Mouse (Mus musculus): ENCODE results near the gene Dcx. TPM values are rescaled to one million over a fixed set of nuclear protein-coding genes. Genes with fewer than 3 reads are reported as not detected.

Gene Dcx
- 10 to 100 TPM in 1 of 2 experiments, 1 to 10 TPM in 1; 8.7 to 13.4 TPM for total RNA-seq (2021)
- long read RNA-seq, experiment 1, partial matches to known transcripts: 0 of 1 reads
- long read RNA-seq, experiment 1, other reads (novel, unspliced or antisense): 1 of 1 reads
- long read RNA-seq, experiment 2, partial matches to known transcripts: 0 of 1 reads
- long read RNA-seq, experiment 2, other reads (novel, unspliced or antisense): 1 of 1 reads

DNA sequence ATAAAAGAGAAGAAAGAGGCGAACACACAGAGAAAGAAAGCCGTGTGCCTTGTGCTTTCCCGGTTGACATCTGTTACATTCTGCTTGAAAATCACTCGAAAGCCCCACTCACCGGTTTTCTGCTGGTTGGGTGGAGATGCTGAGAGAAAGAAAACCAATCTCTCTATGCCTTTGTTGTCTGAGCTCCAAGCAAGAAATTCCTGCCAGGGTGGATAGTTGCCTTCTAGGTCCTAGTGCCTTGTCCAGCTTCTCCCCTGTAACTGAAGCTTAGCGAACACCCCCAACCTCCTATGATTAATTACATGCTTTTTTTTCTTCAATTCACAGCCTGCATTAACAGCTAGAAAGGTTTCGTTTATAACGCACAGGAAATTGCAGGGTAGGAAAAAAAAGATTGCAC, at the start of gene Dcx:
Gene Dcx (minus strand): TSS at position 354 of the 400 bp plus-strand sequence.
- no peak for DNase-seq (ENCODE audit: low spot score in 2 of 2)

DNA sequence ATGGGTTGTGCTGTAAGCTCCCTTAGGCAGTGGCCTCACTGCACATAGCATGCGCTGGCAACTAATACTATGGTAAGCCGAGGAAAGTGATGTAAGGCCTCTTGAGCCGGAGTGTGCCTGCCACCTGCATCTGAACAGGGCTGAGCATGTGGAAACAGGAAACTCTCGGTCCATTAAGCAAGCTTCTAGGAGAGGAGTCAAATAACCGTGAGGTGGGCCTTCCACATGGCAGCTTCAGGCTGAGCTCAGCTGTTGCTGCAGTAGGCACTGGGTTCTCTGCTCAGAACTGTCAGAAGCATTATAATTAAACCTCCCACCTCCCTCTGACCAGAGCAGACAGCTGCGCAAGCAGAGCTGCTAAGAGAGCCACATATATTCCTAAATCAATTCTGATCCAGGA, 33.1 kb upstream of the Dcx start:
- DNase-seq (ENCODE audit: low spot score in 2 of 2): no peak

DNA sequence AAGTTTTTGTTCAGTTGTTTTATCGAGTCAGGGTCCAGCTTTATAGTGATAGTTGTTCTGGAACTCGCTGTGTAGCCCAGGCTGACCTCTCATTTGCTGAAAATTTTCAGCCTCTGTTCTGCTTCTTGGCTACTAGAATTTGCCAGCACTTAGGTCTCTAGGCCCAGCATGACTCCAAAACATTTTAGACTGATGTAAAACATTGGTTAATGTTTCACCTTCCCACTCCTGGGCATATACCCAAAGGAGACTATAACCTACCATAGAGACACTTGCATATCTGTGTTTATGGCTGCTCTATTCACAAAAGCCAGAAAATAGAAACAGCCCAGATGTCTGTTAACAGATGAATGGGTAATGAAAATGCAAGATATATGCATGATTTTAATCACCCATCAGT, 560 bp upstream of the Dcx start:
- DNase-seq (ENCODE audit: low spot score in 2 of 2): no peak

DNA sequence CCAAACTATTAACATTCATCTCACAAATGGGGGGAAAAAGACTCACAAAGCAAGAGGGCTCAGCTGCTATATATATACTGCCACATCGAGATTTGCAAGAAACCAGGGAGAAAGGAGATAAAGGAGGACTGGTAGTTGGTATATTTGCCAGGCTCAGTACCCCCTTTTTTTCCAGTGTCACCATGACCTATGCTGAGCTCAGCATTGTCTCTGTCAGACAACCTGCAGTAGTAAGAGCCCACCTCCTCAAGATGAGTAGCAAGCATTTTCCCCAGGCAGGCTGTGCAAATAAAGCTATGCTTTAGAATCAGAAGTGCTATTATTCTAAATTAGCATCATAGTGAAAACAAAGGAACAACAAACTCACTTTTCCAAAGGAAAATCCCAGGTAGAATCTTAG, 581 bp downstream of the Dcx start:
- no peak for DNase-seq (ENCODE audit: low spot score in 2 of 2)

DNA sequence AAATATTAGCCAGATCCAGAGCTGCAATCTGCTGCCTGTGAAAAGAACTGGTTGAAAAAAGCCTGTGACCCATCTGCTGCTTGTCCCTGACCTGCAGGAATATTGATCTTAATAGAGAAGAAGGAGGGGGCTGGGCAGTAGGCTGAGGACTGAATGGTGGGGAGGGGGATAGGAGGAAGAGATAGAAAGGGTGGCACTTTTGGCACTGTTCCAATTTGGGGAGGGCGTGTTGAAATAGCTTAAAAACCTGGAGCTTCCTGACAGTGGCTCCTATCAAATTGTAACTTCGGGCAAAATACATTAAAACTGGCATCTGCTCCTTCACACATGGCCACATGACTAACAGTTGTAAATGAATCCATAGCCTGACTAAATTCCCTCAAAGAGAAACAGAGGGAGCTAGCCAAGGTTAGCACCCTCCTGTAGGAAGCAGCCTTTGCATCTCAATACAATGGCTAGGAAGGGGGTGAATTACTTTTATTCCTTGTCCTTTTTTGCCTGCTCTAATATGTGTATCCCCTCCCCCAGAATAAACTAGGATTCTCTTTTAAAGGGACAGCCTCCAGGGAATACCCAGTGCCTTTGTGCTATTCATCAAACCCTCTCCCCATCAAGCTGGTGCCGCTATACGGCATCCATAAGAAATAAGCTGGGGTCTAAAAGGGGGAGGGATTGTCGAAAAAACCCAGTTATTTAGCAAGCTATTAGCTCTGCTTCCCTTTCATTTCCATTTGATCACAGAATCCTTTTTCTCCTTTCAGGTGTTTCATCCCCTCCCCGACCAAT, 1.5 kb downstream of the Dcx start:
- DNase-seq (ENCODE audit: low spot score in 2 of 2): no peak

DNA sequence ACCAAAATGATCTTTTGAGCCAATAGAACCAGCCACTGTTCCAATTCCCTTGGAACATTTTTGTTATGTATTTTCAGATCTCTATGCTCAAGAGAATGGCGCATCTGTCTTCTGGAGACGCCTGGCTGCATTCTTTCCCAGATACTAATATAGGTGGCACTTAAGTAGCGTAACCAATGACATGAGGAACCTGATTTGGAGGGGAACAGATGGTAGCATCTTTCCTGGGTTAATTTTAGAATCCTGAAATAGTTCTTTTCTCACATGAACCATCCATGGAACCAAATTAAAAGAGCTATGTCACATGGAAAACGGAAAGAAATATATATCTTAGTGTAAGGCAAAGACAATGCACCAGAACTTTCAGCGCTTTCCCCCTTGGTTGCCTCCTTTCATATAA, 11.0 kb downstream of the Dcx start:
- no peak for DNase-seq (ENCODE audit: low spot score in 2 of 2)

DNA sequence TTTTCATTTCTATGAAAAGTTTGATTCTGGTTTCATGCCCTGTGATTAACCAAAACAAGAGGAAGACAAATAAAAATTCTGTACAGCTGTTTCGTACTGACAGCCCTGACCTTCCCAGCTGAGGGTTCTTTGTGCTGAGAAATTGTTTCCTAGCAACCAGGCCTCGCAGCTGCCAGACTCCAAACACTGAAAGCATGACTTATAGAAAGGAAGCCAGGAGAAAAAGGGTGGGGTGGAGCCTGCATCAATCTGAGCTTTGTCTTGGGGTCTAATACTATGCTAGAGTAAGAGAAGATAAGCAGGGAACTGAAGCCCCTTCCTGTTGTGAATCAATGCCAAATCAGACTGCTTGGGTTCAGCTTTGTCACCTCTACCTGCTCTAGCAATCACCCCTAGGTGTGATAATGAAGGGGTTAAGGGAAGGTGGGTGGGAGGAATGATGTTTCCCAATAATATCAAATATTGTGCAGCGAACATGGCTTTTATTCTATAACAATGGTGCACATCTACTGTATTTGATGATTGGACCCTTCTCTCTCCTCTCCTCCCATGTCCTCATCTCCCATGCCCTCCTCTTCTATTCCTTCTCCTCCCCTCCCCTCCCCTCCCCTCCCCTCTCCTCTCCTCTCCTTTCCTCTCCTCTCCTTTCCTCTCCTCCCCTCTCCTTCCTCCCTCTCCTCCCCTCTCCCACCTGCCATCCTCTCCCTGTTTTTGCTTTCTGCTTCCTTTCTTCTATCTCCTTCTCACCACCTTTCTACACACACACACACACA, 26.2 kb downstream of the Dcx start:
- no peak for DNase-seq (ENCODE audit: low spot score in 2 of 2)

DNA sequence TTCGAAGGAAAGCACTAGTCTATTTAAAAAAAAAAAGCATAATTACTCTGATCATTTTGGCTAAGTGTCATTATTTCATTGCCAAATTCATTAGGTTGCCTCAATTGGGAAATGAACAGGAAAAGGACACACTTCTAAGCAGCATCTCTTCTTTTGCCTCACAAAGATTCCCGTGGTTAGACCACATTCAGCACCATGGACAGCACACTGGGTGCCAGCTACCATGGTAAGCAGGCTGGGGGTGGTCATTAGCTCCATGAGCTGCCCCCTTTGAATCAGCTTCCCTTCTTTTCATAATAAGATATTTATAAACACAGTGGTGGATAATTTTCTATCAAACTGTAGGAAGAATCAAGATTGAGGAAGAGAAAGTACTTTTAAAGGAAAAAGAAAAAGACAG, 28.4 kb downstream of the Dcx start:
- DNase-seq (ENCODE audit: low spot score in 2 of 2): no peak

DNA sequence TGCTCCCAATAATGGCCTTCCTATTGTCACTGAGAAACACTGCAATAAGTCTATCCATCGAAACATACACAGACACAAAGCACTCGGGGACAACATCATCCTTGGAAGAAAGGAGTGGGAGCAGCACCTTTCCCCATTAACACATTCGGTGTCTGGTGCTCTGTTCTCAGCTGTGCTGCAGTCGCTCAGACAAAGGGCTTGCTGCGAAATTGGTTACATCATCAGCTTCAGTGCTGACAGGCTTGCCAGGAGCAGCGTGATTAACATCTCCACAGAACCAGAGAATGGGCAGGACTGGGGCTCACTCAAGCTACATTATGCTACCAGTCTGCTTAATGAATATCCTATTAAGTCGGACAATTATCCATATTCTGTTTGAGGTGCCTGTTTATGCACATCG, 30.8 kb downstream of the Dcx start:
- DNase-seq (ENCODE audit: low spot score in 2 of 2): no peak

DNA sequence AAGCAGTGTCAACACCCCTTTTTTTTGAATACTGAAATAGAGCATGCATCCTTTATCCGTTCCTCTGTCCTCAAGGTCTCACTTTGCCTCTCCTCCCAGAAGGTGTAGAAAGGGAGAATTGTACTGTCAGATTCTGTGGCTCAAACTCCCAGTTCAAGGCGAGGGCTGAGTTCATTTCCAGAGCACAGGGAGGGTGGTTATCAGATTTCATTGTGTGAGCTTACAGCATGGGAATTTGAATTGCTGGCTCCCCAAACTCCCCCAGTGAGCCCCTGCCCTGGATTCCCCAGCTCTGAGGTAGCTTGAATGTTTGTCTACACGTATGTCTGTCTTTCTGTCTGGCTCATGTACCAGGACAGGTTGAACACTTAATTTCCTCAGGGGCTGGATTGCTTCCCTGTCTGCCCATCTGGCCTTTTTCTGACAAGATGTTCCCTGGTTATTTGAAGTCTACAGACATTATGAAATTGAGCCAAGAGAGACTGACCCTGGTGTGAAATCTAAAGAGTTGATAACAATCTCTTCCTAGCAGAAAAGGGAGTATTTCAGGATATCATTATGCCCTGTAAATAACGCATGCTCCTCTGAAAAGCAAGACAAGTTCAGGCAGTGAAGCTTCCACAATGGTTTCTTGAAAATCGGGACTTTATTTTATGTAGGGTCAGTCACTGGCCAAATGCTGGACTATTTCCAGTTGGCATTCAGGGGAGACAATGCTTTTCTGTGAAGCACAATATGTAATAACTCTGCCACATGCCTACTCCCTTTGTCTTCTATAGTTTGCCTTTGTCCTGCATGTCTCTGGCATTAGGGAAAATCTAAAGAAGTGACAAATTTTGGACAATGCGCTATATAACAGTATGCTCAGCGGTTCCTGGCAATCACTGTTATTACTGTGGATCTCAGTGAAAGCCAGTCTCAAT, 35.5 kb downstream of the Dcx start:
- DNase-seq (ENCODE audit: low spot score in 2 of 2): no peak

DNA sequence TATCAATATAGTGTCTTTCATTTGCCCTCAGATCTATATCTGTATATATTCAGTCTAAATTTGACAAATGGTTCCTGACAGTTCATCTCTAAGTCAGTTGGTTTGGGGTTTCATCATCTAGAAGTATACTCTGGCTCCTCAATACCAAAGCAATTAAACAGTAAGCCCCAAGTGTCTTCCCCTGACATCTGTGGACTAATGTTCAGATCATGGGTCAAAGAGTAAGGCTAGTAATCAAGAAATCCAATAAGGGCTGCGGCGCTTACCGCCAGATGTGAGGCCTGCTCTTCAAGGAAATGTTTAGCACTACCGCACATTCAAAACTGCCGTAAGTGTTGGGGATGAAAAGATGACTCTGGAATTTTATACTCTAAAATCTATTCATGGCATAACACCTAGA, 36.2 kb downstream of the Dcx start:
- DNase-seq (ENCODE audit: low spot score in 2 of 2): no peak

DNA sequence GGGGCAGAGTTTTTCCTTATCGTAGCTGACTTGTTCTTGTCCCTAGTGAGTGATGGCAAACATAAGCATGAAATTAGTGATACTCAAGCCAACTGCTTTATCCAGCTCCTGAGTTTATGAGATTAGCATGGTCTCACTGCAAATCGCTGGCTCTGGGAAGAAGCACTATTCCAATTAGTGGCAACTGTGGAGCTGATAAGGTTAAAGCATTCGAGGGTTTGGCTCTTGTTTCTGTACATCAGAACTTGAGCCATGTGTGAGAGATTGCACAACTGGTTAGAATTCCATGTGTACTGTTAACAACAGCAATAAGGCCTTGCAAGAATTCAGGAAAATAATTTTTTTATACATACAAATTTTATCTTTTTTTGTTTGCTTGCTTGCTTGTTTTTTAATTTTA, 39.9 kb downstream of the Dcx start:
- no peak for DNase-seq (ENCODE audit: low spot score in 2 of 2)

DNA sequence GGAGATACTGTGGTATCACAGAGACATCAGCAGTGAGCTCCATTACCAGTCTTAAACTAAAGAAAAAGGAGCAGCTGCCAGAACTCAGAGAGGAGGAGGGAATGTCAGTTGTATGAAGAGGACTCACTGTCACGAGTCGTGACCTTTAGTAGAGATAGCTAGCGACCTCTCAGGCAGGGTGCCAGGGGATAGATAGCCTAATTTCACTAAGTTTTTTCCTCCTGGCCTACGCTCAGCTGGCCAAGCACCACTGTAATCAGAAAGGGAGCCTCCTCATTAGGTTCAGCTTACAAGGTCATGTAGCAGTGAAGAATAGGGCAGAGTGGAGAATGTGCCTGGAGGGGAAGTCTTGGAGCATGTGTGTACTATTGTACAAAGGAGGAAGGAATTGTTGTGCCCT, 47.3 kb downstream of the Dcx start:
- DNase-seq (ENCODE audit: low spot score in 2 of 2): peak in 1 of 2 experiments; percentile 2

DNA sequence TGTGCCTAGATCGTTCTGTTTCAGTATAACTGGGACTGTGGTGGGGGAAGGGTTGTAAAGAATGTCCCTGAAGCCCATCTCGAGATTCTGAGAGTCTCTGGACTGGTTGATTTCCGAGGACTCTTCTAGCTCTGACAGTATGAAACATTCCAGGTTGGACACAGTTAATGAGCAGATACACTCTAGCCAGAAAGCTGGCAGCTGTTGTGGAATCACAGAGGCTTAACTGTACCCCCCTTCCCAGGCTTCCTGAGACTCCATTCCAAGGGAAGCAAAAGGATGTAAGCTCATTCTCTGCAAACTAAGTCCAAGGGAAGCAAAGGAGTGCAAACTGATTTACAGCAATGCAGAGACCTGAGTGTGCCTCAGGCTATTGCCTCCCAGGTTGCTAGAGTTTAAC, 48.2 kb downstream of the Dcx start:
- no peak for DNase-seq (ENCODE audit: low spot score in 2 of 2)

DNA sequence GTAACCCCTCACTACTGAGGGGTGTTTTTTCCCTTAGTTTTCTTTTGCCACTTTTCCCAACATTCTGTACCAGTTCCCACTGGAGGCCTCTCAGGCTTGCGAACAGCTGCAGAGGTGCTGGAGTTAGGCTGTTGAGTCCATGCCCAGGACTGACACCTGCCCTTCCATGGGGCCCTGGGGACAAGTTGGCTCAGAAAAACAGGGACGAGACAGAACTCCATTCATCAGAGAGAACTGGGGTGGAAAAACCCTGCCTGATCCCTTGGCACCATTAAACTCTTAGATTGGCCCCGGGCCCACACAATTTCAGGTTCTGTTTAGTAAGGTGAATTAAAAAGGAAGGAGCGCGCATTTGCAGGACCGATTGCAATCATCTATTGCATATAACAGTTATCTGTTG, 48.8 kb downstream of the Dcx start:
- DNase-seq (ENCODE audit: low spot score in 2 of 2): no peak

DNA sequence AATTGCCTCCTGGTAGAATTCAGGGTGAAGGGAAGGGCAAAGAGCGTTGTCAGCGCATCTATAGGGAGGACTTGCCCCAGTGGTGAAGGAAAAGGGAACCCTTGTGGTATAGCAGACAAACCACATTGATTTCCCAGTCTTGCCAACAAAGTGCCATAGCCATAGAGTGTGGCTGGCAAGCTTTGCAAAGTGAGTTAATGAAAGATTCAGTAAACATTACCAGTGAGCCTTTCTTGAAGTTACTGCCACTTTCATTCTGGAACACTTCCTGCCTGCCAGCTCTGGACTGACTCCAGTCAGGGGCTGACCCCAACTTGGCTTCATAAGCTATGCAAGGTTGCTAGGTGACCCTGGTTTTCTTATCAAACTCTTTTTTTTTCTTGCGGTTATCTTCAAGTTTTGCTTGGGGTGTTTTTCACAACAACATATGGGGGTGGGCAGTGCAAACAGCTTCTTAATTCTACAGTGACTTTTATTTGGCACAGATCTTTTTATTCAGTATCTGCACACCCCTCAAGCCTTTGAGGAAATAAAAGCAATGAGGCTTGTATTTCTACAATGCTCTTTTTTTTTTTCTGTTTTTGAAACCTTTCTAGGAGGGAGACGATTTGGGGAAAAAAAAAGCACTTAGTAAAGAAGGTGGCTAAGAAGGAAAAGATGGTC, 51.2 kb downstream of the Dcx start:
- no peak for DNase-seq (ENCODE audit: low spot score in 2 of 2)

DNA sequence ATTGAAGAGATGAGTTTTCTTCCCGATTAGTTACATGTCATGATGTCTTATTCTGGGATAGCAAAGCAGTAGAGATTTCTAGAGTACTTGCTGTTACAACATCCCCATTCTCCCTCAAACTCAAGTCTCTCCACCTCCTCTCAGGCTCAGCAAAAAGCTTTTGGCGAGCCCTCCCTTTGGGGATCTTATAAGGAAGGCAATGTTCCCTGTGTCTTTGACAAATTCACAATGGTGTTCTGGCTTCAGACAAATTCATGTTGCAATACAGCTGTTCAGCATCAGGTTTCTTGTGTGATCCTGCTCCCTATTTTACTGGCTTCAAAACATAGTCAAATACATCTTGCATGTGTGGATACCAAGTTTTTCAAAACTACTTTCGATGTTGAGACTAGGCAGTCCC, 53.5 kb downstream of the Dcx start:
- no peak for DNase-seq (ENCODE audit: low spot score in 2 of 2)

DNA sequence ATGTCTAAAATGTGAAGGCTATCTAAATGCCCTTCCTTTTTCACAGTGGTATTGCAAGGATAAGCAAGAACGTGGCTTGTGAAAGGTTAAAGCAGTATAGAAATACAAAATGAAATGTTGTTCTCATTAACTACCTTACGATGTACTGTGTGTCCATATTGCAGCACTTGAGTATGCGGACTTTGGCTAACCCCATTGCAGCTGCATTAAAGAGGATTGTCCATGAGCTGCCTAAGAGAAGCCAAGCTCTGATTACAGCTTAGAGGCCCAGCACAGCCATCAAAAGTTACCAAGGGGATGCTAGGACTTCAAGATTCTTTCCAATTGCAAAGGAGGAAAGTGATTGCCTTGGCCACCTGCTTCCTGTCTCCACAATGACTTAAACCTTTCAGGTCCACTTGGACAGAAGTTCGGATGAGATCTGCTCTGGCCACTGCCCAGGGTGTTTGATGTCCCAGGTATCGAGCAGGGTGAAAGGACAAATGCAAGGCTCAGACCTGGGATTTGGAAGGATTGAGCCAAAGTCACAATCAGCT, 65.9 kb downstream of the Dcx start:
- DNase-seq (ENCODE audit: low spot score in 2 of 2): no peak

DNA sequence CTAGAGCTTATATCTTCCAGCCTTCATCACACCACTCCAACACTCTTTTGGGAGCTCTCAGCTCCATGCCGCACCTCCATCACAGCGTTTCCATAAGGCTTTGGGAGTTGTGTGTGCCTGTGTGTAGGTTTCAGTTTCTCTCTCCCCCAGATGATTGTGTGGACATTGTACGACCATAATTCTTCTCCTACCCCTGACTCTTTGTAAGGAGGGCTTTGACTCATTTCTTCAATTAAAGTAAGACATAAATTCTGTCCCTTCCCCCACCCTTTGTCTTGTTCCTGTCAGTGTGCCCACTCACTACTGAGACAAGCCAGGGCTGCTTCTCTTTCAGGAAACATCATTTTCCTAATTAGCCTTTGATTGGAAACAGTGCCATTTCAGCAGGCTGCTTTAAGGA, 81.8 kb downstream of the Dcx start:
- no peak for DNase-seq (ENCODE audit: low spot score in 2 of 2)

DNA sequence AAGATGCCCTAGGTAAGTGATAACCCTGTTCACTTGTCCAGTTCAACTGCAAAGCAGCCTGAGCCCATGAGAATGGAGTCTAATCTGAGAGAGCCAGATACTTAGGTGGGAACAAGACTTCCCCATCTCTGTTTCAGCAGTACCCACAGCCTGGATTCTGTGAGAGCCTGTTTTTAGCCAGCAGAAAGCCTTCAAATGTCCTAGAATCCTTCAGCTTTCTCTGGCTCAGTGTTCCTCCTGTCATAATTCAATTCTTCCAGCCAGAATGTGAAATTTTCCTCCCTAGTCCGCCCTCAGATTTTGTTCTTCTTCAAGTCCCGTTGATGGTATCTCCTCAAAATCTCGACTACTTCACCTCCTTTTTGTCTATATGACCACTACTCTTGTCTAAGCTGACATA, 83.1 kb downstream of the Dcx start:
- DNase-seq (ENCODE audit: low spot score in 2 of 2): no peak

DNA sequence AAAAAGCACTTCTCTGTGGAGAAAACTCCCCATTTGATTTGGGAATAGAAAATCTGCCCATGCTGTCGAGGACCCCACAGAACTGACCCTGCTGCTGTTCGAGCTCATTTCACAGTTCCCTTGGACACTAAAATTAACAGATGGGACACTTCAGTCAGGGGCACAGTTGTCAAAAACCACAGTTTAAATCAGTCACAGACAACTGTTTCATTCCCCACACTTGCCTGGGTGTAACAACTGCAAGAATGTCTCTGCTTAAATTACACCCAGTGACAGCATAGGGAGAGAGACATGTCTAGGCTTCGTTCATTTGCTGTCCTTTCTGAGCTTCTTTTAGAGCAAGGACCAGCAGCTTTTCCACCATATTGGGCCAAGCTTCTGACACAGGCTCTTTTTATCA, 86.5 kb downstream of the Dcx start:
- no peak for DNase-seq (ENCODE audit: low spot score in 2 of 2)
